Mouse (Mus musculus): ENCODE data around the gene Rsph1. TPM values are rescaled to one million over a fixed set of nuclear protein-coding genes. Genes with fewer than 3 reads are reported as not detected.
A peak's percentile ranks its signal among the peaks of the same experiment; 100 is the strongest.

The Rsph1 gene
- polyA plus RNA-seq, 1 experiment from 2014 or later: 20.1 TPM

DNA sequence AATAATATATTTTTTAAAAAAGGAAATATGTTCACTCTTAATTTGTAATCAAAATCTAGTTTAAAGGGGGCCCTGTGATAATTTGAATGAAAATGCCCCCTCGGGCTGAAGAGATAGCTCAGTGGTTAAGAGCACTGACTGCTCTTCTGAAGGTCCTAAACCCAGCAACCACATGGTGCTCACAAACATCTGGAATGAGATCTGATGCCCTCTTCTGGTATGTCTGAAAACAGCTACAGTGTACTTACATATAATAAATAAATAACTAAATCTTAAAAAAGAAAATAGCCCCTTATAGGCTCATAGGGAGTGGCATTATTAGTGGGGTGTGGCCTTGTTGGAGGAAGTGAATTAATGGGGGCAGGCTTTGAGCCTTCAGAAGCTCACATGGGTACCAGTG lies 20.0 kb downstream of the Rsph1 start:
- no peak overlapping the region for H3K27ac ChIP-seq (ENCODE audit: low read length)
- H3K9ac ChIP-seq (ENCODE audit: low read length): no peak overlapping the region
- H3K4me2 ChIP-seq (ENCODE audit: low read depth, low read length): no peak overlapping the region
- no peaks in the 10 kb centered on the region for H3K9me3 ChIP-seq (ENCODE audit: control insufficient read depth, low read length)
- ATAC-seq (ENCODE audit: low read depth): no peak
- H3K36me3 ChIP-seq (ENCODE audit: control insufficient read depth, insufficient read depth, low read length): no peaks in the 10 kb centered on the region
- no peak overlapping the region for H3K4me3 ChIP-seq (ENCODE audit: low read length)
- no peaks in the 10 kb centered on the region for H3K27me3 ChIP-seq (ENCODE audit: control insufficient read depth, insufficient read depth, low read depth, low read length)
- H3K4me1 ChIP-seq (replicated peaks; ENCODE audit: control insufficient read depth, insufficient read depth, low read length): no peaks in the 10 kb centered on the region
- WGBS: 86% methylated on average over 1 of the region's 1 CpGs

DNA sequence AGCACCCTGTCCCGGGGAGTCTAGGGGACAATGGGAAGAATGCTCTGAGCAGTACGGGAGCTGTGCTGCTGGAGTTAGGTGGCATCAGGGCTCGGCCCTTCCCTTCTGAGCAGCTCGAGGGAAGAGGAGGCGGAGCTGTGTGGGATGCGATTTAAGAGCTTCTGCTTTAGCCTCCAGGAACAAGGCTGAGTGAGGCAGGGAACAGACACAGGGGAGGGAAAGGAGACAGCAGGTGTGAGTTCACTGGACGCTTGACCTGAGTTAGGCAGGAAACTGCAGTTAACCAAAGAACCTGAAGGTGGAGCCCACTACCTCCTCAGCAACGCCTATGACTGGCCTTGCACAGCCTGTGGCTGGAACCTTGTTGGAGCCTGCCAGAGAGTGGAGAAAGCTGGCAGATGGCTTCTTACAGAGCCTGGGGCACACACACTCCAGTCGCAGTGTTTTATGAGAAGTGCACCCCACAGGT lies 22.7 kb downstream of the Rsph1 start:
- H3K9ac ChIP-seq (ENCODE audit: low read length): no peak overlapping the region
- no peak overlapping the region for H3K4me2 ChIP-seq (ENCODE audit: low read depth, low read length)
- H3K4me3 ChIP-seq (ENCODE audit: low read length): no peak overlapping the region
- no peaks in the 10 kb centered on the region for H3K4me1 ChIP-seq (replicated peaks; ENCODE audit: control insufficient read depth, insufficient read depth, low read length)
- H3K27me3 ChIP-seq (ENCODE audit: control insufficient read depth, insufficient read depth, low read depth, low read length): no peaks in the 10 kb centered on the region
- WGBS: 10% methylated on average over 7 of the region's 9 CpGs
- H3K27ac ChIP-seq (ENCODE audit: low read length): no peak overlapping the region
- no peaks in the 10 kb centered on the region for H3K36me3 ChIP-seq (ENCODE audit: control insufficient read depth, insufficient read depth, low read length)
- peak; percentile 68 for ATAC-seq (ENCODE audit: low read depth)
- H3K9me3 ChIP-seq (ENCODE audit: control insufficient read depth, low read length): no peaks in the 10 kb centered on the region

DNA sequence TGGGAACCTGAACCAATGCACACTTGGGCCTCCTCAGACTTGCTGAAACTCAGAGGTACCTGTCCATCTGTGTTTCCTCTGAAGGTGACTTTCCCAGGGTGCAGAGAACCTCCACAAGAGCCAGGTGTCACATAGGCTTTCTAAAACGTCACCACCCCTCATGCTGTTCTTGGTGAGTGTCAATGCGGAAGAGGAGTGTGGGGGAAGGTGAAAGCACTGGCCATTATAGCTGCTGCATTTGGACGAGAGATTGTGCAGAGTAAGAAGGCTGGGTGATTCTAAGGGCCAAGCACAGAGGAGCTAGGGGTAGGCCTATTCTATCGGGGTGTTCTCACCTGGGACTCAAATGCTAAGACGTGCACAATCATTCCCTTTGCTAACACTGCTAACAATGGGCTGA lies 23.2 kb downstream of the Rsph1 start:
- Histone ChIP-seq H3K9ac (ENCODE audit: low read length) (no peak overlapping the region), H3K4me2 (ENCODE audit: low read depth, low read length) (no peak overlapping the region), H3K27me3 (ENCODE audit: control insufficient read depth, insufficient read depth, low read depth, low read length) (no peaks in the 10 kb centered on the region), H3K4me3 (ENCODE audit: low read length) (no peak overlapping the region), H3K27ac (ENCODE audit: low read length) (no peak overlapping the region), H3K4me1 (replicated peaks; ENCODE audit: control insufficient read depth, insufficient read depth, low read length) (no peaks in the 10 kb centered on the region), H3K9me3 (ENCODE audit: control insufficient read depth, low read length) (no peaks in the 10 kb centered on the region), H3K36me3 (ENCODE audit: control insufficient read depth, insufficient read depth, low read length) (no peaks in the 10 kb centered on the region)
- 53% methylated on average over 5 of the region's 5 CpGs for WGBS
- no peak for ATAC-seq (ENCODE audit: low read depth)

DNA sequence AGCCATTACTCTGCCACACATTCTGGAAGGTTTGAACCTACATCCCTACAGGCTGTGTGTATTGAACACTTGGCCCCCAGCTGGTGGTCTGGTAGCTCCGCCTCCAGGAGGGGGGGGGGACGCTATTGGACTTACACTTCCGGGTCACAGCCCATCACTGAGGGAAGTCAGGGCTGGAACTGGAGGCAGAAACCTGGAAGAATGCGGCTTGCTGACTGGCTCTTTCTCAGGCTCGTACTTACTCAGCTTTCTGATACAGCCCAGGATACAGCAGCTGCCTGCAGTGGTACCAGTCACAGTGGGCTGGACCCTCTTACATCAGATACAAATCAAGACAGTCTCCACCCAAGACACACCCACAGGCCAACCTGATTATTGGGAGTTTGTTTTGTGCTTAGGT lies 30.0 kb downstream of the Rsph1 start:
- Histone ChIP-seq H3K36me3 (ENCODE audit: control insufficient read depth, insufficient read depth, low read length) (no peaks in the 10 kb centered on the region), H3K9me3 (ENCODE audit: control insufficient read depth, low read length) (no peaks in the 10 kb centered on the region), H3K27ac (ENCODE audit: low read length) (no peak overlapping the region), H3K4me3 (ENCODE audit: low read length) (no peak overlapping the region), H3K4me1 (replicated peaks; ENCODE audit: control insufficient read depth, insufficient read depth, low read length) (no peaks in the 10 kb centered on the region), H3K27me3 (ENCODE audit: control insufficient read depth, insufficient read depth, low read depth, low read length) (no peaks in the 10 kb centered on the region), H3K9ac (ENCODE audit: low read length) (no peak overlapping the region), H3K4me2 (ENCODE audit: low read depth, low read length) (no peak overlapping the region)
- no peak for ATAC-seq (ENCODE audit: low read depth)
- 19% methylated on average over 5 of the region's 5 CpGs for WGBS

DNA sequence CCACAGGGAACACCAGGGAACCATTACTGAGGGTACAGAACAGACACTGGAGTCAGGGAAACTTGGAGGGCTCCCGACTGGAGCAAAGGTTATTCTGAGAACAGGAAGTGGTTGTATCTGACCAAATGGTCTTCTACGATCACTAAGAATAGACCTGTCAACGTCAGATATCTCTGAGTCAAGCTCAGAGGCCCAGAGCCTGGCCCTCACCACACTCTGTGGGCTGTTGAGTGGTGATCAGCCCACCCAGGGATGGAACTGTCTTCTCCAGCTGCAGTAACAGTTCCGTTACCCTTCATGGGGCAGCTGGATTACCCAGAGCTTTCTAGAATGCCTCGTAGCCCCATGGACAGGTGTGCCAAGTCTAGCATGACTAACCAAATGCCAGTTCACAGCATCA lies 31.9 kb downstream of the Rsph1 start:
- 66% methylated on average over 5 of the region's 5 CpGs for WGBS
- Histone ChIP-seq H3K4me3 (ENCODE audit: low read length) (no peak overlapping the region), H3K9ac (ENCODE audit: low read length) (no peak overlapping the region), H3K4me2 (ENCODE audit: low read depth, low read length) (no peak overlapping the region), H3K36me3 (ENCODE audit: control insufficient read depth, insufficient read depth, low read length) (no peaks in the 10 kb centered on the region), H3K27ac (ENCODE audit: low read length) (no peak overlapping the region), H3K27me3 (ENCODE audit: control insufficient read depth, insufficient read depth, low read depth, low read length) (no peaks in the 10 kb centered on the region), H3K4me1 (replicated peaks; ENCODE audit: control insufficient read depth, insufficient read depth, low read length) (no peaks in the 10 kb centered on the region), H3K9me3 (ENCODE audit: control insufficient read depth, low read length) (no peaks in the 10 kb centered on the region)
- ATAC-seq (ENCODE audit: low read depth): no peak

DNA sequence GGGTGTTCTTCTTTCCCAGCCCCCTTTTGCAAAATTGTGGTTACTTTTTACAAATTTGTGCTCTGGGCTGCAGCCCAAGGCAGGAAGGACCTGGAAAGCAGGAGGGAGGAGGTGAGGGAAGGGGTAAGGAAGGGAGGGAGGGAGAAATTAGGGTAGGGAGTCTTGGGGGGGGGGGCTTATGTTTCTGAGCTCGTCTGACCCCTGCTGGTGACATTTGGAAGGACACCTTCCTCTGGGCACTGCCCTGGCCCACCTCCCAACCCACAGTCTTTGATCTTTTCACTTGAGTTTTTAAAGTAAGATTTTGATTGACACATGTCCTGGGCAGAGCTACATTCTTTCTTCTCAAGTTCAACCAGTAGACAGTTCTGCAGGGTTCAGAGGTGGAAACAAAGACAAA lies 34.4 kb downstream of the Rsph1 start:
- H3K4me2 ChIP-seq (ENCODE audit: low read depth, low read length): no peak overlapping the region
- H3K9me3 ChIP-seq (ENCODE audit: control insufficient read depth, low read length): no peaks in the 10 kb centered on the region
- WGBS: 0% methylated on average over 1 of the region's 1 CpGs
- no peaks in the 10 kb centered on the region for H3K27me3 ChIP-seq (ENCODE audit: control insufficient read depth, insufficient read depth, low read depth, low read length)
- no peaks in the 10 kb centered on the region for H3K4me1 ChIP-seq (replicated peaks; ENCODE audit: control insufficient read depth, insufficient read depth, low read length)
- no peaks in the 10 kb centered on the region for H3K36me3 ChIP-seq (ENCODE audit: control insufficient read depth, insufficient read depth, low read length)
- no peak for ATAC-seq (ENCODE audit: low read depth)
- H3K27ac ChIP-seq (ENCODE audit: low read length): no peak overlapping the region
- H3K9ac ChIP-seq (ENCODE audit: low read length): no peak overlapping the region
- H3K4me3 ChIP-seq (ENCODE audit: low read length): no peak overlapping the region

DNA sequence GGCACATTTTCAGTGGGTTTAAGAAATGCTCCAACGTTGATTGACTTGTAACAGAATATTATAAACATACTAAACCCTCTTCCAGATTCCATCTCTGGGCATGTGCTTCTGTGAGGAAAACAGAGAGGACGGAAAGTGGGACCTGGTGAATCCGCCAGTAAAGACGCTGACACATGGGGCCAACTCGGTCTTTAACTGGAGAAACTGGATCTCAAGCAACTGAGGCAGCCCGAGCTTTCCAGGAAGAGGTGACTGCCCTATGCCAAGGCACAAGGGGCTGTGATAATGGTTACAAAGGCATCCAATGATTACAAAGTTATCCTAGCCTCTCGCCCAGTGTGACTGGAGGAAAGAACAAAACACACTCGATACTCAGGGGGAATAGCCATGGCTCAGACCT lies 36.0 kb downstream of the Rsph1 start:
- Histone ChIP-seq H3K9ac (ENCODE audit: low read length) (no peak overlapping the region), H3K27me3 (ENCODE audit: control insufficient read depth, insufficient read depth, low read depth, low read length) (no peaks in the 10 kb centered on the region), H3K4me1 (replicated peaks; ENCODE audit: control insufficient read depth, insufficient read depth, low read length) (no peaks in the 10 kb centered on the region), H3K27ac (ENCODE audit: low read length) (no peak overlapping the region), H3K36me3 (ENCODE audit: control insufficient read depth, insufficient read depth, low read length) (no peaks in the 10 kb centered on the region), H3K4me3 (ENCODE audit: low read length) (no peak overlapping the region), H3K4me2 (ENCODE audit: low read depth, low read length) (no peak overlapping the region), H3K9me3 (ENCODE audit: control insufficient read depth, low read length) (no peaks in the 10 kb centered on the region)
- whole genome bisulfite sequencing: 74% methylated on average over 8 of the region's 8 CpGs
- ATAC-seq (ENCODE audit: low read depth): no peak

DNA sequence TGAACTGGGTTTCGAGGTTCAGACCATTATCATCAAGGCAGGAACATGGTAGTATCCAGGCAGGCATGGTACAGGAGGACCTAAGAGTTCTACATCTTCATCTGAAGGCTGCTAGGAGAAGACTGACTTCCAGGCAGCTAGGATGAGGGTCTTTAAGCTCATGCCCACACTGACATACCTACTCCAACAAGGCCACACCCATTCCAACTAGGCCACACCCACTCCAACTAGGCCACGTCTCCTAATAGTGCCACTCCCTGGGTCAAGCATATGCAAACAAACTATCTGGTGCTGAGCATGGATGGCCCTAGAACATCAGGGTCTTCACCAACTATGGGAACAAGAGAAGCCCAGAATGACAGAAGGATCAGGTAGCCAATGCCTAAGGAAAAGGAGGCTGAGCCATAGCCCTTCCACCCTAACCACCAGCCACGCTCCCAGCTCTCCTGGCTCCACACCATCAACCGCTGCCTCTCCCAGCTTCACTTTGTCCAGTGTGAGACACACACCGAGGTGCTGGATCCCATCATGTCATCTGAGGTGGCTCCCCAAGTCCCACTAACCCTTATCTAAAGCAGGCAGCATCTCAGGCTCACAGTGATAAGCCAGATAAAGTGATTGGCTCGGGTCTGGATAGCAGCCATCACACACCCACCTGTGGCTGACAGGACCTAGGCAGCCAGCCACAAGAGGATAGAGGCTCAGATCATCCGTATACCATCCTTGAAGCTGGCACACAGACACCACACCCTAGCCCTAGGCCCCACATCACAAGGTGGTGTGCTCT lies 38.8 kb downstream of the Rsph1 start:
- 72% methylated on average over 7 of the region's 7 CpGs for WGBS
- no peak for ATAC-seq (ENCODE audit: low read depth)
- Histone ChIP-seq H3K9ac (ENCODE audit: low read length) (no peak overlapping the region), H3K4me2 (ENCODE audit: low read depth, low read length) (no peak overlapping the region), H3K4me1 (replicated peaks; ENCODE audit: control insufficient read depth, insufficient read depth, low read length) (no peaks in the 10 kb centered on the region), H3K4me3 (ENCODE audit: low read length) (no peak overlapping the region), H3K9me3 (ENCODE audit: control insufficient read depth, low read length) (no peaks in the 10 kb centered on the region), H3K36me3 (ENCODE audit: control insufficient read depth, insufficient read depth, low read length) (no peaks in the 10 kb centered on the region), H3K27ac (ENCODE audit: low read length) (no peak overlapping the region), H3K27me3 (ENCODE audit: control insufficient read depth, insufficient read depth, low read depth, low read length) (no peaks in the 10 kb centered on the region)

DNA sequence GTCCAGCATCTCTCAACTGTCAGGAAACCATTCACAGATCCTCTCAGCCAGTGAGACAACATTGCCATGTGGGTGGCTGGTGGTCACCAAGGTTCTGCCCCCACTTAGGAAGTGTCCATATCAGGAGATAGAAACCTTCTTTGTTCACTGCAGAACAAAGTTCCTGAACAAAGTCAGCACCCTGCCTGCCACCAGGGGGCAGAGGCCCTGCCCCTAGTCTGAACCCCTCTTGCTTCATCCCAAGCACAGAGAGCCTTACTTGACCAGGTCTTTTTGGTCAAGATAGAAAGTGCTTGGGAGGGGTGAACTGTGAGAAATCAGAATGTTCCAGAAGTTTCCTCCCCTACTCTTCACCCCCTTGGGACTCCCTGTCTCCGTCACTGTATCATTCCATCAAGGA lies 41.3 kb downstream of the Rsph1 start:
- no peak for ATAC-seq (ENCODE audit: low read depth)
- Histone ChIP-seq H3K27ac (ENCODE audit: low read length) (no peak overlapping the region), H3K9me3 (ENCODE audit: control insufficient read depth, low read length) (no peaks in the 10 kb centered on the region), H3K4me3 (ENCODE audit: low read length) (no peak overlapping the region), H3K4me1 (replicated peaks; ENCODE audit: control insufficient read depth, insufficient read depth, low read length) (no peaks in the 10 kb centered on the region), H3K4me2 (ENCODE audit: low read depth, low read length) (no peak overlapping the region), H3K27me3 (ENCODE audit: control insufficient read depth, insufficient read depth, low read depth, low read length) (no peaks in the 10 kb centered on the region), H3K9ac (ENCODE audit: low read length) (no peak overlapping the region), H3K36me3 (ENCODE audit: control insufficient read depth, insufficient read depth, low read length) (no peaks in the 10 kb centered on the region)
- WGBS: 93% methylated on average over 1 of the region's 1 CpGs
